Mouse (Mus musculus) erythroblast, embryonic 14.5 days (primary cell): Measurements from ENCODE around the gene Adgrd1.

Experiments
- GATA1 ChIP-seq: IDR thresholded peaks from 2 replicates; pipeline ENCODE4 v1.6.1; 2012; ENCODE audit warnings: low read length, inconsistent platforms, mixed read lengths
- TAL1 ChIP-seq: IDR thresholded peaks from 3 replicates; pipeline ENCODE4 v1.6.1; 2012; ENCODE audit warnings: low read length, inconsistent platforms, mixed read lengths

DNA sequence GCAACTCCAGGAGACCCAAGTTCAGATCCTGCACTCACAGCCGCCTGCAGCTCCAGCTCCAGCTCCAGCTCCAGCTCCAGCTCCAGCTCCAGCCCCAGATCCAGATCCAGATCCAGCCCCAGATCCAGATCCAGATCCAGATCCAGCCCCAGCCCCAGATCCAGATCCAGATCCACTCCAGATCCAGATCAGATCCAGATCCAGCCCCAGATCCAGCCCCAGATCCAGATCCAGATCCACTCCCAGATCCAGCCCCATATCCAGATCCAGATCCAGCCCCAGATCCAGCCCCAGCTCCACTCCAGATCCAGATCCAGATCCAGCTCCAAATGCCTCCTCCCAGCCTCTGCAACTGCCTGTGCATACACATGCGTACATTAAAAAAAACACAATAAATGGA, 131.6 kb downstream of the Adgrd1 start:
- no peak for TF ChIP-seq GATA1
- no peak for TF ChIP-seq TAL1
